Mouse (Mus musculus) CH12.LX (cell line): Measurements from ENCODE around the gene Cfap54. TPM values are rescaled to one million over a fixed set of nuclear protein-coding genes. Genes with fewer than 3 reads are reported as not detected.

Source experiments
- DNase-seq: peaks from one replicate; pipeline ENCODE4 v3.0.0-alpha.2; 2013; ENCODE audit errors: extremely low read depth
- H3K27ac ChIP-seq: 2 replicates; pipeline ENCODE4 v1.5.1; 2012; ENCODE audit warnings: low read depth, mild to moderate bottlenecking, control low read depth, moderate library complexity; ENCODE audit not compliant: insufficient read depth
- H3K27me3 ChIP-seq: replicated peaks from 2 replicates; pipeline ENCODE3; 2012; ENCODE audit warnings: inconsistent platforms
- H3K36me3 ChIP-seq, 2 experiments: replicated peaks in 1 of 2; 2 replicates each; pipeline versions ENCODE3 to v1.6.1; 2012; ENCODE audit warnings: inconsistent platforms in 1 of 2, low read length in 1 of 2, mild to moderate bottlenecking in 1 of 2, mixed read lengths in 1 of 2, moderate library complexity in 1 of 2; ENCODE audit not compliant: control insufficient read depth in 1 of 2, insufficient read depth in 1 of 2
- H3K4me1 ChIP-seq, 2 experiments: 2 replicates each; pipeline ENCODE4 v1.6.1; 2012; ENCODE audit warnings: inconsistent platforms in 1 of 2, moderate library complexity in 1 of 2; ENCODE audit not compliant: insufficient read depth in 2 of 2, control insufficient read depth in 1 of 2
- H3K4me2 ChIP-seq: 2 replicates; pipeline ENCODE4 v1.6.1; 2012; ENCODE audit warnings: low read depth, mild to moderate bottlenecking, control low read depth; ENCODE audit not compliant: poor library complexity, insufficient read depth, severe bottlenecking
- H3K4me3 ChIP-seq, 3 experiments: fragments of 150-350 bp in 1 of 3; sonication (generic) in 1 of 3; replicated peaks in 1 of 3; 2 replicates each; pipeline versions ENCODE3 to v1.5.1; 2011 to 2012; ENCODE audit warnings: low read depth in 2 of 3, low read length in 2 of 3, mild to moderate bottlenecking in 2 of 3, moderate library complexity in 2 of 3, control low read depth in 1 of 3, improper control_type of control experiment in 1 of 3, inconsistent platforms in 1 of 3, mixed read lengths in 1 of 3; ENCODE audit not compliant: poor library complexity in 1 of 3
- H3K79me2 ChIP-seq: replicated peaks from 2 replicates; pipeline ENCODE4 v1.6.1; 2012; ENCODE audit warnings: mild to moderate bottlenecking, moderate library complexity; ENCODE audit not compliant: control insufficient read depth, poor library complexity, insufficient read depth, severe bottlenecking; ENCODE audit errors: extremely low read depth
- H3K9ac ChIP-seq: 2 replicates; pipeline ENCODE4 v1.6.1; 2012; ENCODE audit warnings: low read depth, mild to moderate bottlenecking, control low read depth, moderate library complexity; ENCODE audit not compliant: insufficient read depth
- H3K9me3 ChIP-seq: replicated peaks from 2 replicates; pipeline ENCODE3; 2012; ENCODE audit warnings: low read length, inconsistent platforms, mixed read lengths
- EP300 ChIP-seq: IDR thresholded peaks from 2 replicates; pipeline ENCODE4 v1.6.1; 2011; ENCODE audit warnings: low read length, improper control_type of control experiment
- HCFC1 ChIP-seq: IDR thresholded peaks from 2 replicates; pipeline ENCODE4 v1.6.1; 2012; ENCODE audit warnings: low read depth, mild to moderate bottlenecking, inconsistent platforms, low read length, improper control_type of control experiment
- JUN ChIP-seq: IDR thresholded peaks from 2 replicates; pipeline ENCODE4 v1.6.1; 2011; ENCODE audit warnings: low read depth, mild to moderate bottlenecking, low read length, improper control_type of control experiment, moderate library complexity; ENCODE audit not compliant: insufficient read depth
- JUND ChIP-seq: conservative IDR thresholded peaks from 2 replicates; pipeline ENCODE4 v1.6.1; 2011; ENCODE audit warnings: low read depth, low read length, improper control_type of control experiment
- KAT2A ChIP-seq: IDR thresholded peaks from 2 replicates; pipeline ENCODE4 v1.6.1; 2012; ENCODE audit warnings: low read length, improper control_type of control experiment, inconsistent platforms; ENCODE audit not compliant: insufficient replicate concordance
- MEF2A ChIP-seq: IDR thresholded peaks from 2 replicates; pipeline ENCODE4 v1.6.1; 2014; ENCODE audit warnings: low read depth, mild to moderate bottlenecking, inconsistent platforms, low read length, improper control_type of control experiment, borderline replicate concordance
- POLR2A ChIP-seq: IDR thresholded peaks from 2 replicates; pipeline ENCODE4 v1.6.1; 2011; ENCODE audit warnings: low read depth, mild to moderate bottlenecking, improper control_type of control experiment, low read length
- POLR2AphosphoS2 ChIP-seq: IDR thresholded peaks from 2 replicates; pipeline ENCODE4 v1.6.1; 2011; ENCODE audit warnings: low read depth, low read length, improper control_type of control experiment
- SMC3 ChIP-seq: IDR thresholded peaks from 2 replicates; pipeline ENCODE4 v1.6.1; 2011; ENCODE audit warnings: low read depth, low read length, improper control_type of control experiment
- TBP ChIP-seq: conservative IDR thresholded peaks from 2 replicates; pipeline ENCODE4 v1.6.1; 2011; ENCODE audit warnings: low read depth, low read length, improper control_type of control experiment
- TCF12 ChIP-seq: IDR thresholded peaks from 2 replicates; pipeline ENCODE4 v1.6.1; 2014; ENCODE audit warnings: low read depth, mild to moderate bottlenecking, inconsistent platforms, low read length, improper control_type of control experiment
- UBTF ChIP-seq: IDR thresholded peaks from 2 replicates; pipeline ENCODE4 v1.6.1; 2012; ENCODE audit warnings: low read depth, mild to moderate bottlenecking, inconsistent platforms, low read length, improper control_type of control experiment, moderate library complexity
- ZC3H11A ChIP-seq: IDR thresholded peaks from 2 replicates; pipeline ENCODE4 v1.6.1; 2012; ENCODE audit warnings: low read depth, mild to moderate bottlenecking, inconsistent platforms, low read length, improper control_type of control experiment
- ZKSCAN1 ChIP-seq: IDR thresholded peaks from 2 replicates; pipeline ENCODE4 v1.6.1; 2012; ENCODE audit warnings: low read depth, inconsistent platforms, low read length, improper control_type of control experiment, borderline replicate concordance
- ZNF384 ChIP-seq: IDR thresholded peaks from 2 replicates; pipeline ENCODE4 v1.6.1; 2012; ENCODE audit warnings: low read depth, low read length, improper control_type of control experiment, inconsistent platforms
- dilution Hi-C: fragments of 300-500 bp; cut with MboI; formaldehyde crosslinking; loops from 2 replicates; pipeline ENCODE4 v1.14.3; 2020; ENCODE audit warnings: low sequenced_read_pairs; ENCODE audit not compliant: extremely low pct_unique_long_range_greater_than_20kb, extremely low pct_ligation_motif_present
- in situ Hi-C: fragments of 300-500 bp; cut with MboI; formaldehyde crosslinking; loops from 3 replicates; pipeline ENCODE4 v1.14.3; 2019; ENCODE audit warnings: low sequenced_read_pairs, low pct_ligation_motif_present, low pct_unique_long_range_greater_than_20kb, mixed read lengths
- polyA plus RNA-seq: library from polyadenylated mRNA; unstranded; fragments of >175 nt; gene quantifications from 2 replicates; pipeline ENCODE4 v1.2.1, GENCODE M21; 2012; ENCODE audit warnings: low read depth; ENCODE audit not compliant: insufficient read length
- total RNA-seq, 2 experiments: library from RNA; depleted of rRNA; stranded (reverse); fragments of 300-350 nt in 1 of 2; fragments of >200 nt in 1 of 2; gene quantifications; 2 replicates each; pipeline ENCODE4 v1.2.3; 2012 to 2014

Gene Cfap54
- total and polyA plus RNA-seq, 3 experiments = 0.38 to 1.3 (median 1.3) TPM

- in situ Hi-C loops (loop anchor here (10.0 kb wide), 2 partner anchors 85 to 345 kb away; partner anchors contain the start of gene Cdk17), dilution Hi-C loops (no loop called here)
- Histone ChIP-seq H3K4me3 (no peak overlapping the region), H3K4me1 (peaks cover 4 to 23% of the 10 kb centered on the region in 2 experiments; a peak in 3 of 4 replicates), H3K79me2 (no peaks in the 10 kb centered on the region), H3K27ac (no peak overlapping the region), H3K9ac (no peak overlapping the region), H3K36me3 (no peaks in the 10 kb centered on the region), H3K9me3 (no peaks in the 10 kb centered on the region), H3K4me2 (no peak overlapping the region), H3K27me3 (no peaks in the 10 kb centered on the region)
- no peak for TF ChIP-seq POLR2AphosphoS2
- no peak for TF ChIP-seq KAT2A
- TF ChIP-seq JUN = no peak
- TF ChIP-seq ZNF384 = no peak
- TF ChIP-seq SMC3 = no peak
- TF ChIP-seq ZKSCAN1 = no peak
- no peak for TF ChIP-seq JUND
- no peak for TF ChIP-seq EP300
- no peak for DNase-seq
These were observed 1.9 kb downstream of the Cfap54 start for GRCm38 (mm10) chr10:93079486-93079885.

GRCm38 (mm10) chr10:93077935-93078479 is 3.4 kb downstream of the Cfap54 start:
- Histone ChIP-seq H3K9me3 (no peaks in the 10 kb centered on the region), H3K9ac (no peak overlapping the region), H3K27ac (no peak overlapping the region), H3K27me3 (no peaks in the 10 kb centered on the region), H3K4me1 (peaks cover 4 to 23% of the 10 kb centered on the region in 2 experiments; a peak in 2 of 4 replicates), H3K79me2 (no peaks in the 10 kb centered on the region), H3K4me2 (no peak overlapping the region)
- dilution Hi-C loops = no loop called here
- no peak for TF ChIP-seq TCF12
- TF ChIP-seq ZC3H11A = no peak
- TF ChIP-seq ZNF384 = no peak
- no peak for TF ChIP-seq ZKSCAN1
- TF ChIP-seq, all 38 proteins: peak for 0
- Histone ChIP-seq H3K4me3 (no peak overlapping the region), H3K36me3 (no peaks in the 10 kb centered on the region)
- no peak for DNase-seq
- in situ Hi-C loops = loop anchor here (10.0 kb wide), 2 partner anchors 87 to 347 kb away; partner anchors contain the start of gene Cdk17

GRCm38 (mm10) chr10:93076376-93076775 is 5.0 kb downstream of the Cfap54 start:
- Histone ChIP-seq H3K4me1 (peaks cover 5 to 22% of the 10 kb centered on the region in 2 experiments), H3K27ac (no peak overlapping the region), H3K36me3 (no peaks in the 10 kb centered on the region), H3K4me2 (no peak overlapping the region), H3K27me3 (no peaks in the 10 kb centered on the region), H3K79me2 (no peaks in the 10 kb centered on the region), H3K9ac (no peak overlapping the region), H3K4me3 (no peak overlapping the region), H3K9me3 (no peaks in the 10 kb centered on the region)
- DNase-seq = no peak
- TF ChIP-seq TCF12 (no peak), UBTF (no peak), EP300 (no peak), HCFC1 (no peak), JUN (no peak), TBP (no peak), POLR2A (no peak), POLR2AphosphoS2 (no peak), MEF2A (no peak)
- dilution Hi-C loops (no loop called here), in situ Hi-C loops (loop anchor here (10.0 kb wide), 2 partner anchors 88 to 348 kb away; partner anchors contain the start of gene Cdk17)
